Mouse (Mus musculus): Measurements from ENCODE around the gene Trim80.

Trim80 gene

DNA sequence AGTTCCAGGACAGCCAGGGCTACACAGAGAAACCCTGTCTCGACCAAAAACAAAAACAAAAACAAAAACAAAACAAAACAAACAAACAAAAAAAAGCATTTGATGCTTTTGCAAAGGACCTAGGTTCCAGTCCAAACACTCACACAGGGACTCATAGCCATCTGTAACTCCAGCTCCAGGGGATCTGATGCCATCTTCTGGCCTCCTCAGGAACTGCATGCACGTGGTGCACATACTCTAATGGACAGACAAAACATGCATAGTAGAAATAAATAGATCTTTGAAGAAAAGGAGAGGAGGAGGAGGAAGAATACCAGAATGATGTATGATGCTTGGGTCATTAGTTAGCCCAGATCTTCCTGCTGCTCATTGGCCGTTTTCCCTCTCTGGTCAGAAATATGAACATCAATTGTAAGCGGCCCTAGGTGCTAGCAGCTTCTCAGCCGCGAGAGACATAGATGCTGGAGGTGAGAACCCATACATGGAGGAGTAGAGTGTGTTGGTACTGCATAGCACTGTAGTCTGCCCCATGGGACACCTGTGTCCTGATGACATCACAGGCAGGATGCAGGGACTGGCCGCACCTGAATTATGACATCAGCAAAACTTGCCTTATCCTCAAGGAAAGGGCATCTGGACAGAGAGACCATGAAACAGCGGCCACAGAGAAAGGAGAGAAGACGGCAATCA is at the start of gene Trim80:
Gene Trim80 (plus strand): TSS at position 640 of the 690 bp plus-strand sequence.
- no peak for DNase-seq (ENCODE audit: low read depth, low spot score)

GRCm38 (mm10) chr11:115391358-115391757 is 49.0 kb upstream of the Trim80 start:
- no peak for DNase-seq (ENCODE audit: low read depth, low spot score)

GRCm38 (mm10) chr11:115393721-115394325 is 46.5 kb upstream of the Trim80 start:
- DNase-seq (ENCODE audit: low read depth, low spot score): no peak

DNA sequence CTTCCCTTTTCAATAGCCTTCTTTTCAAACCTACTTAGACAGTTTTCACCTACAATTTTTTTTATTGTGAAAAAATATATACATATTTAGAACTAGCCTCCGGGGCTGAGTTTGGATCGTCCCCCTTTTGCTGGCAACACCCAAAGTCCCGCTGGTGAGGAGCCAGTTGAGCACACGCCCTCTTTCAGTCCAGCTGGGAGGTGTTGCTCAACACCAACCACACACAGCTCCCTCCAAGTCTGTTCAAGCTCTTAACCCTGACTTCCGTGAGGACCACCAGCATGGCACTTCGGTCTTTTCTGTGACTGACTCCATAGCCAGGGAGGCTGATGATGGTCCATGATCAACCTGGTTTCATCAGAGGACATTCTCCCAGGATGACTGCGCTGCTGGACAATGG is 42.3 kb upstream of the Trim80 start:
- no peak for DNase-seq (ENCODE audit: low read depth, low spot score)

DNA sequence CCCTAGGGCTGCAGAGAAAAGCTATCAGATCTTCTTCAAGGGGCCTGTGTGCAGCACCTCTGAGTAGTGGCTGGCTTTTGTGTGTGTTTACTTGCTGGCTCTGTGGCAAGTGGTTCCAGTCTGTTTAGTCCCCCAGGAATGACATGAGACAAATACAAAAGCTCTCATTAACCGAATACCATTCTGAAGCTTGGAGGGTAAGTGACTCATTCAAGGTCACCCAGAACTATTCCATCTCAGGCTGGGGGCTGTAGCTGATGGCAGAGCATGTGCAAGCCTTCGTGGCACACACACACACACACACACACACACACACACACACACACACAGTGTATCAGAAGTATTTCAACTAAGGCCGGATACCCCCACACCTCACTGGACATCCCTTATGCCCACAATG is 40.2 kb upstream of the Trim80 start:
- DNase-seq (ENCODE audit: low read depth, low spot score): no peak

- DNase-seq (ENCODE audit: low read depth, low spot score): no peak
Observed at GRCm38 (mm10) chr11:115400630-115401391, 39.5 kb upstream of the Trim80 start.

DNA sequence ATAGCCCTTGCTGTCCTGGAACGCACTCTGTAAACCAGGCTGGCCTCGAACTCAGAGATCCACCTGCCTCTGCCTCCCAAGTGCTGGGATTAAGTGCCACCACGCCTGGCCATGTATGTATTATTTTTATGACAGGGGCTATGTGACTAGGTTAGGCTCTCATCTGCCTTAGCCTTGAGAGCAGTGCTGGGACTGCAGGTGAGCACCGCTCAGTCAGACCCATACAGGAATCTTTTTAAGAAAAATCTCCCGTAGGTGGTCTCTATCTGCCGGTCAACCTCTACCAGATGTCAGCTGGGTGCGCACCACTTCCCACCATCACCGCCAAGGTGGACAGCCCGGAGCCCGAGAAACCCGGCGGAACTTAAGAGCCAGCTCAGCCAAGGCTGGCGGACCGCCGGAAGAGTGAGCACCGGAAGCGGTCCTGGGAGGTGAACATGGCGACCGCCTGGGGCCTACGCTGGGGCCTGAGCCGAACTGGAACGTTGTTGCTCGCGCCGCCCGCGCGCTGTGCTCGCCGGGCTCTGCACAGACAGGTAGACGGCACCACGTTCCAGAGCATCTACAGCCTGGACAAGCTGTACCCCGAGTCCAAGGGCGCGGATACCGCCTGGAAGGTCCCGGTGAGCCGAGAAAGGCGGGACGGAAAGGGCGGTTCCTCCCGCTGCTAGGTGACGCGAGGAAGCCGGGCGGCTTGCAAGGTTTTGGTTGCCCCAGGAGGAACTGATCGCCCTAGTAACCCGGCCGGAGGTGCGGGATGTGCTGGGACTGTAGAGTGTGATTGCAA is 36.8 kb upstream of the Trim80 start, which contains the start of gene Mrpl58:
Gene Mrpl58 (plus strand): TSS at position 415 of the 787 bp plus-strand sequence.
- DNase-seq (ENCODE audit: low read depth, low spot score): peak; percentile 75

- DNase-seq (ENCODE audit: low read depth, low spot score): no peak
Observed at GRCm38 (mm10) chr11:115405723-115406122, 34.6 kb upstream of the Trim80 start.

DNA sequence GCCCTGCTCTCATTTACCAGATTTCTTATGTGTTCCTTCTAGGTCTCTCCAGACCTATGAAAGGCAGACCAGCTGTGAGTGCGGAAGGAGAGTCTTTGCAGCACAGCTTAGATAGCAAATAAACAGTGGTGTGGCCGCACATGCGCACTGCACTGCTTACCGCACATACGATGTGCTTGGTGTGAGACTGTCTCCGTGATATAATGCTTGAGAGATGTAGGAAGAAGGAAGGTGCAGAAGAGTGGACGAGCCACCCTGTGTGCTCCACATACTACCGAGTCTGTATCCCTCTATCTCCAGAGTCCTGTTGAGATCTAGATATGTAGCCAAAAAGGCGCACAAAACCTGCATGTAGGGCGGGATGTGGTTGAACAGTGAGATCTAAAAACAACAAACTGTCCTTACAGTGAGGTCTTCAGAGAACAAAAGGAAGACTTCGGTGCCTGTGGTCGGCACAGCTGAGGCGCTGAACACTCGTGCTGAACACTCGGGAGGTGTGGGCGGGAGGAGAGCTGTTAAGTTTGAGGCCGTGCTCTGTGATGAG is 33.4 kb upstream of the Trim80 start:
- no peak for DNase-seq (ENCODE audit: low read depth, low spot score)

GRCm38 (mm10) chr11:115408266-115408920 is 32.0 kb upstream of the Trim80 start:
- DNase-seq (ENCODE audit: low read depth, low spot score): no peak

GRCm38 (mm10) chr11:115409556-115409955 is 30.8 kb upstream of the Trim80 start:
- DNase-seq (ENCODE audit: low read depth, low spot score): no peak

GRCm38 (mm10) chr11:115419531-115420237 is 20.7 kb upstream of the Trim80 start, which contains the start of the genes Atp5h and Kctd2:
TSS of gene Atp5h (minus strand) at chr11:115419962.
TSS of gene Kctd2 (plus strand) at chr11:115420128.
- peak; percentile 94 for DNase-seq (ENCODE audit: low read depth, low spot score)

- no peak for DNase-seq (ENCODE audit: low read depth, low spot score)
Observed at GRCm38 (mm10) chr11:115420336-115421190, 19.8 kb upstream of the Trim80 start.

- no peak for DNase-seq (ENCODE audit: low read depth, low spot score)
Observed at GRCm38 (mm10) chr11:115421328-115421727, 19.0 kb upstream of the Trim80 start.

DNA sequence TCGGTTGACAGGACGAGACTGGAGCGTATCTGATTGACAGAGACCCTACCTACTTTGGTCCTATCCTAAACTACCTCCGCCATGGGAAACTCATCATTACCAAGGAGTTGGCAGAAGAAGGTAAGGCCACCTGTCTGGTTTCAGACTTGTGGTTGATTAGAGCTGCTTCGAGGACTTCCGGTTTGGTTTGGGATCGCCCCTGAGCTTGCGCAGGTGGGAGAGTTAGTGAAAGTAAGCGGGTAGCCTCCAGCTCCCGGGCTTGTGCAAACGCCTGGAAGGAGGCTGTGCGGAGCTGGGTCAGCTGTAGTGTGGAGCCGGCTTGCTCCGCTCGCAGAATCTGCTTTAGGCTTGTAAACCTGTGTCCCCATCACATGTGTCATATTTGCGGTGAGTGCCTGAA is 18.4 kb upstream of the Trim80 start:
- DNase-seq (ENCODE audit: low read depth, low spot score): no peak

DNA sequence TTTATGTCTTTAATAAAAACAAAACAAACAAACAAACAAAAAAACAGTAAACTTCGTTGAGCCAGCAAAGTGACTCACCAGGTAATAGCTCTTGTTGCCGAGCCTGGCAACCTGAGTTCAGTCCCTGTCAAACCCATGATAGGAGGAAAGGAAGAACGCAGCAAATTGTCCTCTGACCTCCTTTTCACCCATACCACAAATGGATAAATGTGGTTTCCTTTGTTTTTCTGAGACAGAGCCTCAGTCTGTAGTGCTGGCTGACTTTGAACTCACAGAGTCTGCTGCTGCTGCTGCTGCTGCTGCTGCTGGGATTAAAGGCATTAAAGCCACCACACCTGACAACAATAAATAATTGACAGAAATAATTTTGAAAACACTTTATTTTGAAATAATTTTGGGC is 17.3 kb upstream of the Trim80 start:
- DNase-seq (ENCODE audit: low read depth, low spot score): no peak

DNA sequence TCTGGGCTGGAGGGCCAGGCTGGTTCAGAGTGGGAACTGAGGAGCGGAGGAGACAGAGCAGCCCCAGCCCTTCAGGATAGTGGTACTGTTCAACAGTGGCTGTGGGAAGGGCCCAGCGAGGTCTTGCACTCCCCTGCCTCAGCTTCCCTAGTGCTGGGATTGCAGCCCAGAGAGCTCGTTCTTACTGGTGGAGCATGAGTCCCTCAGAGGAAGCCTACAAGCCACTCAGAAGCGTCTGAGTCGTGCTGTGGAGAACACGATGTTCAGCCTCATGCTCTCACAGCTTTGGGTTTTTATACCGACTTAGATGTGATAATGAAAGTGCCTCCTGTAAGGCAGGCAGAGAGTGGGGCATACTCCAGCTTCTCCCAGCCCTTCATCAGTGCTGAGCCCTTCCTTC is 15.7 kb upstream of the Trim80 start:
- DNase-seq (ENCODE audit: low read depth, low spot score): no peak

DNA sequence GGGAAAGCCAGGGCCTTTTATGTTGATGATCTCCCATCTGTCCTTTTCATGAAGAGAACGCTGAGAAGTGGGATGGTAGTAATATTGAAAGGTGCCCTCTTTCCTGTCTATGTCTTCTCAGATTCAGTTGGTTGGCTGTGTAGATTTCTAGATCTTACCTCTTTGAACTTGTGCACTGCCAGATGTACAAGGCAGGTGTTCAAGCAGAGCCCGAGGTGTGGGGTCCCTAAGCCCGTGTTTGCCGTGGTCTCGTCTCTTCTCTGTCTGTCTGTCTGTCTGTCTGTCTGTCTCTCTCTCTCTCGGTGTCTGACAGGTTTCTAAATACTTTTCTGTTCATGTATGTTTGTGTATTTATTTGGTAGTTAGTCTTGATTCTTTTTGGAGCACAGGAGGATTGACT is 14.7 kb upstream of the Trim80 start:
- DNase-seq (ENCODE audit: low read depth, low spot score): no peak
